Mouse (Mus musculus): ENCODE results near the gene Sprn. TPM values are rescaled to one million over a fixed set of nuclear protein-coding genes. Genes with fewer than 3 reads are reported as not detected.

The Sprn gene
- polyA plus RNA-seq, 1 experiment: 0.31 TPM

DNA sequence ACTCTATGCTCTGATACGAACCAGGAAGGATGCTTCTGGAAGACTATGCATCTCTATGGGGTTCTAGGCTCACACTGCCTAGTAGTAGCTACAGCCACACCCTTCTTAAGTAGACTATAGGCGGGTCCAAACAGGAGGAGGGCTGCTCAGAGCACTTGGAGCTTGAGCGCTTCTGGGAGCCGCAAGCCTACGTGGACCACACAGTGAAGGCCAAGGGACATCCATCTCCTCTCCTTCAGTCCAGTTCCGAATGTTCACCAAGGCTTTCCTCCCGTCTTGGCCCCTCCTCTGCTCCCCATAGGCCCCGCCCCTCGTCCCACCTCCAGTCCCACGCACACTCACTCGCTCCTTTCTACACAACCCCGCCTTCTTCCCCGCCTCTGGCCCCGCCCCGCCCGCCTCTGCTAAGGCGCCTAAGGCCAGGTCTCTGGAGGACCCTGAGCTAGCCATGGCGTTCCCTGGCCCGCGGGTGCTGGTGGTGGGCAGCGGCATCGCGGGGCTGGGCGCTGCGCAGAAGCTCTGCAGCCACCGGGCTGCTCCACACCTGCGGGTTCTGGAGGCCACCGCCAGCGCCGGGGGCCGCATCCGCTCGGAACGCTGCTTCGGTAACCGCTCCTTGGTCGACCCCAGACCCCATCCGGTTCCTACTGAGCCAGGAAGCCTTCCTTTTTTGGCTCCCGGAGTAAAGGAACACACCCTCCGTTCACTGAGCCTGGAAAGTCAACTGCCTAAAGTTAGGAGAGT, 29.2 kb downstream of the Sprn start:
- no peaks in the 10 kb centered on the region for H3K27me3 ChIP-seq (ENCODE audit: control insufficient read depth, insufficient read depth, low read length)
- WGBS: 1% methylated on average over 40 of the region's 40 CpGs
- H3K27ac ChIP-seq (ENCODE audit: control insufficient read depth, insufficient read depth, low read length): no peak overlapping the region; the same call in 1 of the 2 replicates
- DNase-seq: peak; percentile 93
- no peak; the same call in 1 of the 2 replicates for TF ChIP-seq CTCF (IDR thresholded peaks at IDR 0.05; ENCODE audit: borderline replicate concordance, control insufficient read depth, extremely low read depth, insufficient read depth, low read length, poor library complexity)
- peak; percentile 70 for TF ChIP-seq POLR2A (IDR thresholded peaks at IDR 0.05; ENCODE audit: control insufficient read depth, extremely low read depth, insufficient read depth, low read length, poor library complexity)
- peak overlapping the region; percentile 95 for H3K4me3 ChIP-seq (ENCODE audit: control insufficient read depth, insufficient read depth, low read length)
- peaks cover 5% of the 10 kb centered on the region; the same call in 1 of the 2 replicates for H3K36me3 ChIP-seq (ENCODE audit: control insufficient read depth, insufficient read depth, low read length)
- peaks cover 12% of the 10 kb centered on the region for H3K4me1 ChIP-seq (replicated peaks; ENCODE audit: control insufficient read depth, insufficient read depth, low read length)

DNA sequence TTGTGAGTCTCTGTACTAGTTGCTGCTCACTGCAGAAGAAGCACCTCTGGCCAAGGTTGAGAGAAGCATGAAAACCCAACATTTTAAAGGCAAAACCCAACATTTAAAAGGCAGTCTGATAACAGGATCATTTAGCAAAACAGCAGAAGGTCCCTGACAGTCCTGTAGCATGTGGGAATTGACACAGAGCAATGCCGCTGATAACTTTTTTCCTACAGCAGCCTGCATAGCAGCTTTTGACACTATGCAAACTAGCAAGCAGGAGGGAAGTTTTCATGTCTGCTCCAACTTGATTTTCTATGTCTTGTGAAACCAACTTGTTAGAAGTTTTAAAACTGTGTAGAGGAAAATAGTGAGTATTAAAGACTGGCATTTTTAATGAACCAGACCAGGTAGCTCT, 30.3 kb downstream of the Sprn start:
- 98% methylated on average over 1 of the region's 1 CpGs for whole genome bisulfite sequencing
- DNase-seq: no peak
- H3K27me3 ChIP-seq (ENCODE audit: control insufficient read depth, insufficient read depth, low read length): no peaks in the 10 kb centered on the region
- H3K36me3 ChIP-seq (ENCODE audit: control insufficient read depth, insufficient read depth, low read length): no peaks in the 10 kb centered on the region
- peaks cover 12% of the 10 kb centered on the region for H3K4me1 ChIP-seq (replicated peaks; ENCODE audit: control insufficient read depth, insufficient read depth, low read length)
- TF ChIP-seq CTCF (IDR thresholded peaks at IDR 0.05; ENCODE audit: borderline replicate concordance, control insufficient read depth, extremely low read depth, insufficient read depth, low read length, poor library complexity) (no peak), POLR2A (IDR thresholded peaks at IDR 0.05; ENCODE audit: control insufficient read depth, extremely low read depth, insufficient read depth, low read length, poor library complexity) (no peak)
- H3K27ac ChIP-seq (ENCODE audit: control insufficient read depth, insufficient read depth, low read length): no peak overlapping the region
- H3K4me3 ChIP-seq (ENCODE audit: control insufficient read depth, insufficient read depth, low read length): no peak overlapping the region

DNA sequence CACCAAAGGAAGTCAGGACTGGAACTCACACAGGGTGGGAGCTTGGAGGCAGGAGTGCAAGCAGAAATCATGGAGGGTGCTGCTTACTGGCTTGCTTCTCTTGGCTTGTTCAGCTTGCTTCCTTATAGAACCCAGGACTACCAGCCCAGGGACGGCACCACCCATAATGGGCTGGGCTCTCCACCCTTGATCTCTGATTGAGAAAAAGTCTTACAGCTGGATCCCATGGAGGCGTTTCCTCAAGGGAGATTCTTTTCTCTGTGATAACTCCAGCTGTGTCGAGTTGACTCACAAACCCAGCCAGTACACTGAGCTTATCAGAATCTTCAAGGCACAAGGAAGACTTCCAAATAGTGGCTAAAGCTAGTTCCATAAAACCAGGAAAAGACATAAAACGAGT, 31.9 kb downstream of the Sprn start:
- no peak for DNase-seq
- TF ChIP-seq CTCF (IDR thresholded peaks at IDR 0.05; ENCODE audit: borderline replicate concordance, control insufficient read depth, extremely low read depth, insufficient read depth, low read length, poor library complexity): no peak
- no peak for TF ChIP-seq POLR2A (IDR thresholded peaks at IDR 0.05; ENCODE audit: control insufficient read depth, extremely low read depth, insufficient read depth, low read length, poor library complexity)
- Histone ChIP-seq H3K27ac (ENCODE audit: control insufficient read depth, insufficient read depth, low read length) (no peak overlapping the region), H3K27me3 (ENCODE audit: control insufficient read depth, insufficient read depth, low read length) (no peaks in the 10 kb centered on the region), H3K4me1 (replicated peaks; ENCODE audit: control insufficient read depth, insufficient read depth, low read length) (peaks cover 12% of the 10 kb centered on the region), H3K4me3 (ENCODE audit: control insufficient read depth, insufficient read depth, low read length) (no peak overlapping the region), H3K36me3 (ENCODE audit: control insufficient read depth, insufficient read depth, low read length) (no peaks in the 10 kb centered on the region)
- 76% methylated on average over 4 of the region's 4 CpGs for WGBS

- Histone ChIP-seq H3K4me3 (ENCODE audit: control insufficient read depth, insufficient read depth, low read length) (no peak overlapping the region), H3K27ac (ENCODE audit: control insufficient read depth, insufficient read depth, low read length) (no peak overlapping the region), H3K36me3 (ENCODE audit: control insufficient read depth, insufficient read depth, low read length) (no peaks in the 10 kb centered on the region), H3K27me3 (ENCODE audit: control insufficient read depth, insufficient read depth, low read length) (no peaks in the 10 kb centered on the region), H3K4me1 (replicated peaks; ENCODE audit: control insufficient read depth, insufficient read depth, low read length) (peaks cover 7% of the 10 kb centered on the region)
- TF ChIP-seq POLR2A (IDR thresholded peaks at IDR 0.05; ENCODE audit: control insufficient read depth, extremely low read depth, insufficient read depth, low read length, poor library complexity) (no peak), CTCF (IDR thresholded peaks at IDR 0.05; ENCODE audit: borderline replicate concordance, control insufficient read depth, extremely low read depth, insufficient read depth, low read length, poor library complexity) (no peak)
- no peak for DNase-seq
- WGBS: 87% methylated on average over 13 of the region's 13 CpGs
Measured at GRCm38 (mm10) chr7:140121338-140121910, 33.3 kb downstream of the Sprn start.

- Histone ChIP-seq H3K27ac (ENCODE audit: control insufficient read depth, insufficient read depth, low read length) (no peak overlapping the region), H3K27me3 (ENCODE audit: control insufficient read depth, insufficient read depth, low read length) (no peaks in the 10 kb centered on the region), H3K4me1 (replicated peaks; ENCODE audit: control insufficient read depth, insufficient read depth, low read length) (peaks cover 6% of the 10 kb centered on the region), H3K36me3 (ENCODE audit: control insufficient read depth, insufficient read depth, low read length) (no peaks in the 10 kb centered on the region), H3K4me3 (ENCODE audit: control insufficient read depth, insufficient read depth, low read length) (no peak overlapping the region)
- WGBS: 93% methylated on average over 2 of the region's 2 CpGs
- DNase-seq: no peak
- TF ChIP-seq CTCF (IDR thresholded peaks at IDR 0.05; ENCODE audit: borderline replicate concordance, control insufficient read depth, extremely low read depth, insufficient read depth, low read length, poor library complexity) (no peak), POLR2A (IDR thresholded peaks at IDR 0.05; ENCODE audit: control insufficient read depth, extremely low read depth, insufficient read depth, low read length, poor library complexity) (no peak)
Measured at GRCm38 (mm10) chr7:140120484-140120883, 34.2 kb downstream of the Sprn start.

GRCm38 (mm10) chr7:140116329-140117054, 38.2 kb downstream of the Sprn start, which contains the start of gene Echs1:
Echs1 (minus strand) TSS chr7:140116476.
- H3K27me3 ChIP-seq (ENCODE audit: control insufficient read depth, insufficient read depth, low read length): no peaks in the 10 kb centered on the region
- WGBS: 5% methylated on average over 28 of the region's 28 CpGs
- no peak within 1 kb of the TSS for H3K27ac ChIP-seq (ENCODE audit: control insufficient read depth, insufficient read depth, low read length)
- peak within 1 kb of the TSS; percentile 85 for H3K4me3 ChIP-seq (ENCODE audit: control insufficient read depth, insufficient read depth, low read length)
- peaks cover 6% of the 10 kb centered on the region for H3K4me1 ChIP-seq (replicated peaks; ENCODE audit: control insufficient read depth, insufficient read depth, low read length)
- TF ChIP-seq CTCF (IDR thresholded peaks at IDR 0.05; ENCODE audit: borderline replicate concordance, control insufficient read depth, extremely low read depth, insufficient read depth, low read length, poor library complexity): no peak
- peak; percentile 69 for TF ChIP-seq POLR2A (IDR thresholded peaks at IDR 0.05; ENCODE audit: control insufficient read depth, extremely low read depth, insufficient read depth, low read length, poor library complexity)
- no peaks in the 10 kb centered on the region; the same call in 1 of the 2 replicates for H3K36me3 ChIP-seq (ENCODE audit: control insufficient read depth, insufficient read depth, low read length)
- DNase-seq: peak; percentile 88

Data from thymus, adult 2 months (tissue).